Mouse (Mus musculus) liver, adult 2 months (tissue): ENCODE results near the gene Agfg2. TPM values are rescaled to one million over a fixed set of nuclear protein-coding genes. Genes with fewer than 3 reads are reported as not detected.

Experiments
- DNase-seq: peaks from one replicate; pipeline ENCODE4 v3.0.0-alpha.2; 2011; ENCODE audit warnings: low read depth, low spot score; ENCODE audit errors: extremely low read depth
- H3K27ac ChIP-seq: fragments of 200-500 bp; replicated peaks from 2 replicates; pipeline ENCODE4 v1.5.1; 2012; ENCODE audit warnings: low read depth, mild to moderate bottlenecking, control low read depth, inconsistent platforms, low read length; ENCODE audit not compliant: insufficient read depth
- H3K27me3 ChIP-seq: fragments of 200-500 bp; 2 replicates; pipeline ENCODE4 v1.6.1; 2012; ENCODE audit warnings: mild to moderate bottlenecking, moderate library complexity, low read length, inconsistent platforms; ENCODE audit not compliant: control insufficient read depth, insufficient read depth
- H3K36me3 ChIP-seq: fragments of 200-500 bp; 2 replicates; pipeline ENCODE4 v1.6.1; 2012; ENCODE audit warnings: low read length, inconsistent platforms; ENCODE audit not compliant: control insufficient read depth, insufficient read depth
- H3K4me1 ChIP-seq: fragments of 200-500 bp; 2 replicates; pipeline ENCODE4 v1.6.1; 2011; ENCODE audit warnings: low read length; ENCODE audit not compliant: control insufficient read depth, insufficient read depth
- H3K4me3 ChIP-seq: fragments of 200-500 bp; 2 replicates; pipeline ENCODE4 v1.5.1; 2011; ENCODE audit warnings: low read depth, mild to moderate bottlenecking, control low read depth, low read length, moderate library complexity; ENCODE audit not compliant: insufficient read depth
- H3K79me2 ChIP-seq: fragments of 200-500 bp; 2 replicates; pipeline ENCODE4 v1.6.1; 2012; ENCODE audit warnings: inconsistent platforms, mild to moderate bottlenecking, low read length, moderate library complexity; ENCODE audit not compliant: control insufficient read depth, insufficient read depth
- H3K9ac ChIP-seq: fragments of 200-500 bp; 2 replicates; pipeline ENCODE4 v1.6.1; 2012; ENCODE audit warnings: low read depth, mild to moderate bottlenecking, control low read depth, inconsistent platforms, low read length
- CTCF ChIP-seq: fragments of 200-500 bp; IDR thresholded peaks from 2 replicates; pipeline ENCODE4 v1.5.1; 2011; ENCODE audit warnings: low read depth, low read length, control low read depth
- POLR2A ChIP-seq: fragments of 200-500 bp; IDR thresholded peaks from 2 replicates; pipeline ENCODE4 v1.6.1; 2011; ENCODE audit warnings: low read length, control low read depth; ENCODE audit not compliant: insufficient read depth; ENCODE audit errors: extremely low read depth
- WGBS: fragments of 180-500 bp; shearing (Covaris S2); methylation state at CpG from one replicate; pipeline ENCODE4 v1.1.7; 2018; 5-methylcytosine and 5-hydroxymethylcytosine counted together
- polyA plus RNA-seq: library from polyadenylated mRNA; depleted of rRNA; stranded (reverse); fragments of >200 nt; gene quantifications from 2 replicates; pipeline ENCODE4 v1.2.3, GENCODE M21; 2012
- total RNA-seq: library from RNA; depleted of rRNA; stranded (reverse); fragments of >200 nt; gene quantifications from 2 replicates; pipeline ENCODE4 v1.2.3, GENCODE M21; 2014

The Agfg2 gene
- total and polyA plus RNA-seq, 2 experiments = 14.8 to 35.9 TPM

- no peak overlapping the region for H3K27ac ChIP-seq
- no peaks in the 10 kb centered on the region for H3K79me2 ChIP-seq
- TF ChIP-seq POLR2A (no peak), CTCF (no peak)
- peak overlapping the region; percentile 43; the same call in 1 of the 2 replicates for H3K4me3 ChIP-seq
- WGBS = 80% methylated on average over 4 of the region's 4 CpGs
- H3K36me3 ChIP-seq = no peaks in the 10 kb centered on the region
- H3K27me3 ChIP-seq = no peaks in the 10 kb centered on the region
- H3K9ac ChIP-seq = 0 out of 2 replicates have a peak overlapping the region, but pooled peaks have one; percentile 23
- no peak for DNase-seq
- peaks cover 11% of the 10 kb centered on the region for H3K4me1 ChIP-seq
Measured at GRCm38 (mm10) chr5:137610056-137610455, 74.5 kb downstream of the Agfg2 start.

- TF ChIP-seq POLR2A (no peak), CTCF (no peak)
- no peaks in the 10 kb centered on the region for H3K36me3 ChIP-seq
- no peak overlapping the region for H3K27ac ChIP-seq
- DNase-seq = peak; percentile 54
- 68% methylated on average over 3 of the region's 3 CpGs for WGBS
- H3K4me1 ChIP-seq = peaks cover 11% of the 10 kb centered on the region
- no peak overlapping the region for H3K9ac ChIP-seq
- H3K79me2 ChIP-seq = no peaks in the 10 kb centered on the region
- no peak overlapping the region for H3K4me3 ChIP-seq
- H3K27me3 ChIP-seq = no peaks in the 10 kb centered on the region
Measured at GRCm38 (mm10) chr5:137609292-137609691, 75.2 kb downstream of the Agfg2 start.

DNA sequence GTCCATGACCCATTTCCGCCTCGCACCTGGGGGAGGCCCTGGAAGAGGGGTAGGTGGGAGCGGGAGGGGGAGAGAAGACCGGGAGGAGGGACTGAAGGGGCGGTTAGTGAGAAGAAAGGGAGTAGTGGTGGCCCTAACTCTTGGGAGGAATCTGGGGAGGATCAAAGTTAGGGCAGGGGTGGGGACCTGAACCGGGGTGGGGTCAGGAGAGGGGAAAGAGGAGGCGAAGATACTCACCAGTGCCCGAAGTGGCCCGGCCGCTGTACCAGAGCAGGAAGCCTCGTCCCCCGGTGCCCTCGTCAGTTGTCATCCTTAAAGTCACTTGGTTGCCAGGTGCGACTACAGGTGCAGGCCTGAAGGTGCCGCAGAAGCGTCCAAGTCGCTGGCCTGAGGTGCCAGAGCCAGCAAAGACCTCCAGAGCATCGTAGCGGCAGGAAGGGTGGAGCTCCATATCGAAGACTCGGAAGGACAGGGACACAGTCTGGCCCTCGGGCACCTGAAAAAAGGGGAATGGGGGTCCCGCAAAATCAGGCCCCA, 75.8 kb downstream of the Agfg2 start:
- Histone ChIP-seq H3K27ac (no peak overlapping the region), H3K27me3 (no peaks in the 10 kb centered on the region), H3K4me3 (no peak overlapping the region), H3K79me2 (no peaks in the 10 kb centered on the region), H3K4me1 (peaks cover 11% of the 10 kb centered on the region), H3K36me3 (no peaks in the 10 kb centered on the region), H3K9ac (no peak overlapping the region)
- TF ChIP-seq POLR2A = no peak
- no peak for TF ChIP-seq CTCF
- 55% methylated on average over 23 of the region's 23 CpGs for WGBS
- DNase-seq = no peak

DNA sequence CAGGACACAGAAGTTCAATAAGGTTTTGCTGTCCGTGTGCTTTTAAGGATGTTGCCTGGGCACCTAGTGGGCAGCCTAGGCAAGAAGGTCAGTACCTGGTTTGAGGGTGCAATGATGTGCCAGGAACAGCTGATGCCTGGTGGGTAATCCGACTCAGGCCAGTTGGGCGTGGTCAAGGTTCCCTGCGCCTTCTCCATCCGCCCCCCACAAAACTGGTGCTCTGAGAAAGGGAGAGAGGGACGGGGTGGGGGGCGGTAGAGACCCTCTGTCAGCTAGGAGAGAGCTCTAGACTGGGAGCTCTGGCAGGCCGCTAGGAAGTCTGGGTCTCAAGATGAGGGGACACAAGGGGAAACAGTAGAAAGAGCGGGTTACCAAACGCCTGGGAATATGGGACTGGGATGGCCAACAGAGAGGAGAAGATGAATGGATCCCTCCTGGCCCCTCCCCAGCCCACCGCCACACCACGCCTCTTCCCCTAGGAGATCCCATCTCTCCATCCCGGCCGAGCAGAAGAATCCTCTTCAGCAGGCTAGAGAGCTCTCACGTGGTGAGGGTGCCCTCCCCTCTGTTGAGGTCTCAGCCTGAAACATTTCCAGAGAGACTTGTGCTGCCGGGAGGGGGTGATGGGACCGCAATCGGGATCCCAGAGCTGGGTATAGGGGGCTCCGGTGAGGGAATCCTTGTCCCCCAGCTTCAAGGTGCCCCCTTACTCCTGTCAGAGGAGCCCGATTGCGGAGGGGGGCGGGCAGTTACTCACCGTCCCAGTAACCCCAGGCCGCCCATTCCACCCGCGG, 76.5 kb downstream of the Agfg2 start:
- no peak for DNase-seq
- Histone ChIP-seq H3K27me3 (no peaks in the 10 kb centered on the region), H3K79me2 (no peaks in the 10 kb centered on the region), H3K36me3 (no peaks in the 10 kb centered on the region), H3K27ac (no peak overlapping the region), H3K4me1 (peaks cover 11% of the 10 kb centered on the region), H3K9ac (no peak overlapping the region), H3K4me3 (no peak overlapping the region)
- WGBS = 58% methylated on average over 26 of the region's 26 CpGs
- TF ChIP-seq POLR2A = no peak
- TF ChIP-seq CTCF = no peak

DNA sequence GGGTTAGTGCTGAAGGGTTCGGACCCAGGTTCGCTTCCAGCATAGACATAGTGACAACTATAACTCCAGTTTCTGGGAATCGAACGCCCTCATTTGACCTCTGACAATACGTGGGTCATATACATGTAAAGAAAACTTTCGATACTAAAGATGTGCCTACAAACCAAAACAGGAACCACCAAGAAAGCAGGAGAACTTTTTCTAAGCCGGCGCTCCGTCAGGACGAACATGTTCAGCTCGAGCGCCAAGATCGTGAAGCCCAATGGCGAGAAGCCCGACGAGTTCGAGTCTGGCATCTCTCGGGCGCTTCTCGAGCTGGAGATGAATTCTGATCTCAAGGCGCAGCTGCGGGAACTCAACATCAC, 83.2 kb downstream of the Agfg2 start:
- no peaks in the 10 kb centered on the region for H3K36me3 ChIP-seq
- H3K27me3 ChIP-seq = no peaks in the 10 kb centered on the region
- TF ChIP-seq POLR2A = no peak
- TF ChIP-seq CTCF = no peak
- DNase-seq = no peak
- WGBS = under 1% methylated on average over 22 of the region's 22 CpGs
- H3K79me2 ChIP-seq = peaks cover 9% of the 10 kb centered on the region; the same call in 1 of the 2 replicates
- H3K27ac ChIP-seq = peak overlapping the region; percentile 79
- H3K4me1 ChIP-seq = peaks cover 17% of the 10 kb centered on the region
- peak overlapping the region; percentile 76 for H3K9ac ChIP-seq
- H3K4me3 ChIP-seq = peak overlapping the region; percentile 69
